Mouse (Mus musculus): ENCODE measurements around the gene Fbn1.
"Not testable (repeated sequence)": the region's sequence is repeated elsewhere in the genome, so short reads cannot be mapped to it uniquely, and the experiment has no call there.

The Fbn1 gene

GRCm38 (mm10) chr2:125291101-125291500, 216.7 kb downstream of the Fbn1 start:
- DNase-seq (ENCODE audit: low spot score): no peak

- no peak for DNase-seq (ENCODE audit: low spot score)
These were observed 217.4 kb downstream of the Fbn1 start for GRCm38 (mm10) chr2:125290197-125290965.

- DNase-seq (ENCODE audit: low spot score): no peak
These were observed 222.0 kb downstream of the Fbn1 start for GRCm38 (mm10) chr2:125285777-125286176.

- no peak for DNase-seq (ENCODE audit: low spot score)
These were observed 225.2 kb downstream of the Fbn1 start for GRCm38 (mm10) chr2:125282334-125283206.

GRCm38 (mm10) chr2:125279995-125280394, 227.8 kb downstream of the Fbn1 start:
- not testable (repeated sequence) for DNase-seq (ENCODE audit: low spot score)

GRCm38 (mm10) chr2:125278474-125278873, 229.3 kb downstream of the Fbn1 start:
- DNase-seq (ENCODE audit: low spot score): no peak

GRCm38 (mm10) chr2:125276692-125277091, 231.1 kb downstream of the Fbn1 start:
- no peak for DNase-seq (ENCODE audit: low spot score)

GRCm38 (mm10) chr2:125275617-125276016, 232.2 kb downstream of the Fbn1 start:
- DNase-seq (ENCODE audit: low spot score): no peak

GRCm38 (mm10) chr2:125268876-125269275, 238.9 kb downstream of the Fbn1 start:
- no peak for DNase-seq (ENCODE audit: low spot score)

- DNase-seq (ENCODE audit: low spot score): no peak
These were observed 244.0 kb downstream of the Fbn1 start for GRCm38 (mm10) chr2:125263753-125264152.

GRCm38 (mm10) chr2:125263056-125263455, 244.7 kb downstream of the Fbn1 start:
- no peak for DNase-seq (ENCODE audit: low spot score)

GRCm38 (mm10) chr2:125260326-125260725, 247.5 kb downstream of the Fbn1 start:
- no peak for DNase-seq (ENCODE audit: low spot score)

- DNase-seq (ENCODE audit: low spot score): no peak
These were observed 248.3 kb downstream of the Fbn1 start for GRCm38 (mm10) chr2:125259230-125260120.

GRCm38 (mm10) chr2:125255886-125256285, 251.9 kb downstream of the Fbn1 start:
- no peak for DNase-seq (ENCODE audit: low spot score)

- no peak for DNase-seq (ENCODE audit: low spot score)
These were observed 253.2 kb downstream of the Fbn1 start for GRCm38 (mm10) chr2:125254630-125255029.

GRCm38 (mm10) chr2:125253699-125254098, 254.1 kb downstream of the Fbn1 start:
- no peak for DNase-seq (ENCODE audit: low spot score)

- DNase-seq (ENCODE audit: low spot score): no peak
These were observed 255.5 kb downstream of the Fbn1 start for GRCm38 (mm10) chr2:125252275-125252674.

GRCm38 (mm10) chr2:125251781-125252180, 256.0 kb downstream of the Fbn1 start:
- no peak for DNase-seq (ENCODE audit: low spot score)

Data from left cerebral cortex, adult 11 months (tissue).